Mouse (Mus musculus) adrenal gland, postnatal 14 days (tissue): ENCODE results near the gene Gm49673. TPM values are rescaled to one million over a fixed set of nuclear protein-coding genes. Genes with fewer than 3 reads are reported as not detected.
"Not testable (repeated sequence)": the region's sequence is repeated elsewhere in the genome, so short reads cannot be mapped to it uniquely, and the experiment has no call there.

ENCODE experiments used
- DNase-seq: peaks from one replicate; pipeline ENCODE4 v3.0.0; 2021; ENCODE audit warnings: mixed read lengths
- total RNA-seq: library from RNA; stranded (reverse); gene quantifications from 2 replicates; pipeline ENCODE4 v1.2.3, GENCODE M21; 2021

Gm49673 gene
- total RNA-seq, 1 experiment from 2014 or later = 0.26 TPM

- DNase-seq = not testable (repeated sequence)
Observed at GRCm38 (mm10) chr17:8039916-8040635, 107.5 kb downstream of the Gm49673 start.

DNA sequence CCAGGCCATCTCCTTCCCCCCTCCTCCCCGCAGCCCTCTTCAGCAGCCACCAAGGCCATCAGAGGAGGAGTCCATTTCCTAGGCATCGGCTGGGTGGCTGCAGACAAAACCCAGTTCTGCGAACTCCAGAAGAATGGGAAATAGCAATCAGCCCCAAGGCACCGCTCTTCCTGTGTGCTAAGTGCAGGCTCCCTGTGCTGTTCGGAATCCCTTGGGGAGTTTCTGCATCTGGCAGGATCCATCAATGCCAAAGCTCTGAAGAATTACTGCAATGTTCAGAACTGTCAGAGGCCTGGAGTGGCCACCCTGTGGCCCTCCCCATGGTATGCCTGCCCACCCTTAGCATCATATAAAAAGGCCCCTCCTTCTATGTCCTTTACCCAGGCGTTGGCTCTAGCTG, 110.6 kb downstream of the Gm49673 start:
- peak; percentile 32 for DNase-seq

Other genes starting within 250 kb of the Gm49673 start
- gene Tagap, start 221.8 kb downstream of the Gm49673 start, total RNA-seq = 3.9 and 6.6 TPM in 2 replicates
- 43.1 and 46.0 TPM in 2 replicates for gene Rsph3a, start 202.2 kb downstream of the Gm49673 start, total RNA-seq
- 39.2 and 40.7 TPM in 2 replicates for gene Rnaset2a, start 309 bp upstream of the Gm49673 start, total RNA-seq
- 19.0 TPM in 2 replicates for gene Fgfr1op, start 17.7 kb upstream of the Gm49673 start, total RNA-seq
- 3.8 TPM in 1 of 2 replicates, not detected in the other for gene Ccr6, start 88.3 kb upstream of the Gm49673 start, total RNA-seq
- 356 and 378 TPM in 2 replicates for gene Mpc1, start 135.1 kb upstream of the Gm49673 start, total RNA-seq
- gene Sft2d1, start 163.3 kb upstream of the Gm49673 start, total RNA-seq = 37.7 and 40.5 TPM in 2 replicates
- 0.33 and 0.41 TPM in 2 replicates for gene Prr18, start 189.7 kb upstream of the Gm49673 start, total RNA-seq
- gene T2, start 208.2 kb upstream of the Gm49673 start, total RNA-seq = not detected in 2 replicates